Mouse (Mus musculus): ENCODE results near the gene Bmp2k.

DNA sequence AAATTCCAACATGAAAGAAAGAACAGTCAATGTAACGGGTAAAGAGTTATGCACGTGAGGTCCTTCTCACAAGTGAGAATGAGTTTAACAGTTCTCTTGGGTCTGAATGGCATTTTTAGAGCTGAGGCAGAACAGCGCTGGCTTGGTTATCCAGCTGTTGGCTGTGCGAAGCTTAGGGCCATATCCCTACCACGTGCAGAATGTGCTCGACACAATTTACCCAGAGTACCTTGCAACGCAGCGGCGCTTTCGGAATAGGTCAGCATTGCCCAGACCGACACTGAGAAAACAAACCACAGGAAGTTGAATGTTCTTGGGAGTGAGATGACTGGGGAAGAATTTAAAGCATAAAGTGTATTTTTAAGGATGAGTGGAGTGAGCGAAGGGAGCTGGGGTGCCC is 127.5 kb downstream of the Bmp2k start:
- TF ChIP-seq POLR2A (IDR thresholded peaks at IDR 0.05; ENCODE audit: control insufficient read depth, low read depth, low read length): no peak
- TF ChIP-seq CTCF (IDR thresholded peaks at IDR 0.05; ENCODE audit: control insufficient read depth, insufficient read depth, insufficient replicate concordance, low read depth, low read length): no peak
